Mouse (Mus musculus) kidney, postnatal 0 days (tissue): ENCODE results near the gene Gm21704. TPM values are rescaled to one million over a fixed set of nuclear protein-coding genes. Genes with fewer than 3 reads are reported as not detected.
"Not testable (repeated sequence)": the region's sequence is repeated elsewhere in the genome, so short reads cannot be mapped to it uniquely, and the experiment has no call there.

Experiments
- ATAC-seq: fragments of 200-750 bp; cut with Nextera tagmentation; replicated peaks from 2 replicates; pipeline ENCODE4 v1.8.0; 2017; ENCODE audit warnings: low read depth, moderate number of reproducible peaks, moderate TSS enrichment, moderate library complexity; ENCODE audit not compliant: low FRiP score
- DNase-seq: peaks from one replicate; pipeline ENCODE4 v3.0.0-alpha.2; 2016; ENCODE audit warnings: low spot score
- H3K27ac ChIP-seq: fragments of 300-500 bp; sonication (generic); 2 replicates; pipeline ENCODE4 v1.5.1; 2014; ENCODE audit warnings: mild to moderate bottlenecking
- H3K27me3 ChIP-seq: fragments of 300-500 bp; sonication (generic); 2 replicates; pipeline ENCODE4 v1.6.1; 2014; ENCODE audit warnings: low read length, mixed read lengths; ENCODE audit not compliant: insufficient read depth
- H3K36me3 ChIP-seq: fragments of 300-500 bp; sonication (generic); 2 replicates; pipeline ENCODE4 v1.6.1; 2014; ENCODE audit warnings: low read length, mixed read lengths; ENCODE audit not compliant: insufficient read depth
- H3K4me1 ChIP-seq: fragments of 300-500 bp; sonication (generic); replicated peaks from 2 replicates; pipeline ENCODE4 v1.6.1; 2014; ENCODE audit warnings: antibody characterized with exemption, low read length, mixed read lengths; ENCODE audit not compliant: insufficient read depth
- H3K4me2 ChIP-seq: fragments of 300-500 bp; sonication (generic); 2 replicates; pipeline ENCODE4 v1.6.1; 2014; ENCODE audit warnings: mild to moderate bottlenecking, low read length, moderate library complexity, mixed read lengths
- H3K4me3 ChIP-seq: fragments of 300-500 bp; sonication (generic); replicated peaks from 2 replicates; pipeline ENCODE4 v1.5.1; 2014; ENCODE audit warnings: low read depth, low read length
- H3K9ac ChIP-seq: fragments of 300-500 bp; sonication (generic); 2 replicates; pipeline ENCODE4 v1.6.1; 2014; ENCODE audit warnings: low read depth, low read length
- H3K9me3 ChIP-seq: fragments of 300-500 bp; sonication (generic); replicated peaks from 2 replicates; pipeline ENCODE4 v1.6.1; 2016; ENCODE audit warnings: low read length, inconsistent platforms, mixed read lengths
- WGBS: fragments of 180-500 bp; shearing (Covaris S2); extraction: QIAGEN DNeasy Blood & Tissue Kit; methylation state at CpG from one replicate; pipeline ENCODE4 v1.1.7; 2014; 5-methylcytosine and 5-hydroxymethylcytosine counted together
- polyA plus RNA-seq: library from polyadenylated mRNA; unstranded; fragments of >200 nt; fragmentation: Nextera tagmentation; extraction: Ambion mirVana; gene quantifications from 2 replicates; pipeline ENCODE4 v1.2.1, GENCODE M21; 2015

Gene Gm21704
- 0.52 TPM in 1 of 2 replicates, not detected in the other for polyA plus RNA-seq

DNA sequence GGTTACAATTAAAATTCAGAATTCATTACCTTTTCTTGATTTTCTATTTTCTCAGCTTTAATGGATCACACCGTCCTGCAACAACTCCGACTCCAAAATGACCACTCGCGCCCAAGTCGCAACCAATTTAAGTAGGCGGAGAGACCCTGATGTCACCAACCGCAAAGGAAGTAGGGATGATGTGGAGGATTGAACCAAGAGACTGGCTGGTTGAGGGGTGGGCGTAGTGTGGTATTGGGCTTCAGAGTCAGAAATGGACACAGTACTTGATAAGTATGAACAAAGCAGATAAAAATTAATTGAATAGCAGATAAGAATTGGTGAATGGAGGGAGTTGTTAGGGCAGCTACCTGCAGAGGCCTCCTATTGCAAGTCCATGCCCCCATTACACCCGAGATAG is at the start of gene Gm21704, which contains the start of gene Gm21708:
Gene Gm21704, minus strand, starts transcription at position 101 of the 400 bp plus-strand sequence.
Gene Gm21708, minus strand, starts transcription at position 101 of the 400 bp plus-strand sequence.
- H3K4me1 ChIP-seq, H3K9me3 ChIP-seq, ATAC-seq, H3K36me3 ChIP-seq, H3K9ac ChIP-seq, H3K27me3 ChIP-seq, H3K27ac ChIP-seq, H3K4me3 ChIP-seq, DNase-seq, H3K4me2 ChIP-seq: not testable (repeated sequence)
- WGBS, result no CpG with 5 or more reads among the region's 9 CpGs

DNA sequence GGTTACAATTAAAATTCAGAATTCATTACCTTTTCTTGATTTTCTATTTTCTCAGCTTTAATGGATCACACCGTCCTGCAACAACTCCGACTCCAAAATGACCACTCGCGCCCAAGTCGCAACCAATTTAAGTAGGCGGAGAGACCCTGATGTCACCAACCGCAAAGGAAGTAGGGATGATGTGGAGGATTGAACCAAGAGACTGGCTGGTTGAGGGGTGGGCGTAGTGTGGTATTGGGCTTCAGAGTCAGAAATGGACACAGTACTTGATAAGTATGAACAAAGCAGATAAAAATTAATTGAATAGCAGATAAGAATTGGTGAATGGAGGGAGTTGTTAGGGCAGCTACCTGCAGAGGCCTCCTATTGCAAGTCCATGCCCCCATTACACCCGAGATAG is 64.7 kb downstream of the Gm21704 start, which contains the start of gene Gm21693:
Gene Gm21693, minus strand, starts transcription at position 101 of the 400 bp plus-strand sequence.
- not testable (repeated sequence) for H3K9me3 ChIP-seq, H3K36me3 ChIP-seq, H3K4me3 ChIP-seq, DNase-seq, H3K27ac ChIP-seq, H3K27me3 ChIP-seq, ATAC-seq, H3K4me2 ChIP-seq, H3K4me1 ChIP-seq, H3K9ac ChIP-seq
- no CpG with 5 or more reads among the region's 9 CpGs for WGBS

DNA sequence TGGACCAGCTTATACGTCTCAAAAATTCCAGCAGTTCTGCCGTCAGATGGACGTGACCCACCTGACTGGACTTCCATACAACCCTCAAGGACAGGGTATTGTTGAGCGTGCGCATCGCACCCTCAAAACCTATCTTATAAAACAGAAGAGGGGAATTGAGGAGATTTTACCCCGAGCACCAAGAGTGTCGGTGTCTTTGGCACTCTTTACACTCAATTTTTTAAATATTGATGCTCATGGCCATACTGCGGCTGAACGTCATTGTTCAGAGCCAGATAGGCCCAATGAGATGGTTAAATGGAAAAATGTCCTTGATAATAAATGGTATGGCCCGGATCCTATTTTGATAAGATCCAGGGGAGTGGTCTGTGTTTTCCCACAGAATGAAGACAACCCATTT is 69.3 kb downstream of the Gm21704 start:
- H3K4me2 ChIP-seq, H3K4me1 ChIP-seq, ATAC-seq, H3K4me3 ChIP-seq, H3K9me3 ChIP-seq, H3K9ac ChIP-seq, H3K27ac ChIP-seq, H3K36me3 ChIP-seq, H3K27me3 ChIP-seq, DNase-seq: not testable (repeated sequence)
- WGBS, result no CpG with 5 or more reads among the region's 11 CpGs

Other genes with a start within 250 kb of the Gm21704 start
- gene Gm21677, start 103.7 kb downstream of the Gm21704 start, polyA plus RNA-seq, result not detected in 2 replicates
- gene Gm21693, start 64.8 kb downstream of the Gm21704 start, polyA plus RNA-seq, result not detected in 2 replicates
- gene Gm21708, start within 50 bp of the Gm21704 start, polyA plus RNA-seq, result not detected in 2 replicates